Mouse (Mus musculus) liver, embryonic 14.5 days (tissue): ENCODE measurements around the gene Medag.

Experiments
- CTCF ChIP-seq: IDR thresholded peaks from 2 replicates; pipeline ENCODE4 v1.5.1; 2016; ENCODE audit warnings: antibody characterized with exemption, low read depth, control low read depth
- EP300 ChIP-seq: IDR thresholded peaks from 2 replicates; pipeline ENCODE4 v1.6.1; 2016; ENCODE audit warnings: antibody characterized with exemption, low read depth

DNA sequence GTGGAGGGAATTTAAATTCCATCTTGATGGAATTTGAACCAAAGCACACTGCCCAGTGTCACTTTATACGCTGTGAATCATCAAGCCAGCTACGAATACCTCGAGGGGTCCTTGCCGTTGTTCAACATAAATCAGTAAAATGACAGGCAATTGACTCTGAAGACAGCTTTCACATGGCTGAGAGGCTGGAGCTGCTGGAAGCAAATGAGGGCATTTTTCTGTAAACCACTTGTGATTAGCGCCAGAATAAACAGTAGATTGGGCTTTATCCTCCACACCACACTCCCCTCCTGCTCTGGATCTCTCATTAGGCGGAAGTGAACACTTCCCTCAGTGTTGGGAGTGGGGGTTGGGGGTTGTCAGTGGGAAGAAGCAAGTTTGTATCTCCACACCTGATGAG lies 34.3 kb upstream of the Medag start:
- TF ChIP-seq CTCF (no peak), EP300 (no peak)
